Mouse (Mus musculus) left cerebral cortex, postnatal 4 days (tissue): ENCODE results near the gene Itpka. TPM values are rescaled to one million over a fixed set of nuclear protein-coding genes. Genes with fewer than 3 reads are reported as not detected.

Source experiments
- total RNA-seq, 2 experiments: library from RNA; stranded (reverse); gene quantifications; 2 replicates each; pipeline ENCODE4 v1.2.3; 2021

The Itpka gene
- total RNA-seq, 2 experiments from 2014 or later: 15.1 to 19.5 TPM

Other genes with a start within 250 kb of the Itpka start
- 1 to 10 TPM in 1 of 2 experiments, under 1 TPM in 1; 0.85 to 1.6 TPM for gene Exd1, start 194.7 kb upstream of the Itpka start, total RNA-seq
- gene Chp1, start 194.6 kb upstream of the Itpka start, total RNA-seq: 10 to 100 TPM; 77.2 to 81.3 TPM
- gene Nusap1, start 124.0 kb upstream of the Itpka start, total RNA-seq: 1 to 10 TPM; 4.6 to 4.8 TPM
- 1 to 10 TPM; 2.4 to 2.8 TPM for gene Oip5, start 123.9 kb upstream of the Itpka start, total RNA-seq
- gene Ndufaf1, start 79.5 kb upstream of the Itpka start, total RNA-seq: 10 to 100 TPM; 22.0 to 25.0 TPM
- gene Rtf1, start 67.3 kb upstream of the Itpka start, total RNA-seq: 10 to 100 TPM; 65.7 to 69.5 TPM
- 1 to 10 TPM; 1.3 to 2.3 TPM for gene Ltk, start 18.1 kb downstream of the Itpka start, total RNA-seq
- gene Rpap1, start 45.2 kb downstream of the Itpka start, total RNA-seq: 10 to 100 TPM; 17.6 to 18.4 TPM
- 10 to 100 TPM; 40.9 to 50.9 TPM for gene Tyro3, start 55.4 kb downstream of the Itpka start, total RNA-seq
- gene Mga, start 154.9 kb downstream of the Itpka start, total RNA-seq: 10 to 100 TPM; 74.8 to 75.1 TPM
- 10 to 100 TPM; 81.6 to 85.0 TPM for gene Mapkbp1, start 230.4 kb downstream of the Itpka start, total RNA-seq